Mouse (Mus musculus) MEL (cell line): Measurements from ENCODE around the gene Fgfr2.

ENCODE experiments used
- CHD2 ChIP-seq: IDR thresholded peaks from 2 replicates; pipeline ENCODE4 v1.6.1; 2011; ENCODE audit warnings: low read length, improper control_type of control experiment
- CTCF ChIP-seq, 3 experiments: IDR thresholded peaks in 2 of 3; conservative IDR thresholded peaks in 1 of 3; 2 replicates each; pipeline ENCODE4 v1.5.1; 2011 to 2012; ENCODE audit warnings: low read length in 3 of 3, low read depth in 2 of 3, mild to moderate bottlenecking in 2 of 3, improper control_type of control experiment in 1 of 3, inconsistent platforms in 1 of 3, mixed read lengths in 1 of 3, moderate library complexity in 1 of 3; ENCODE audit not compliant: control insufficient read depth in 1 of 3, insufficient read depth in 1 of 3, poor library complexity in 1 of 3, severe bottlenecking in 1 of 3
- EP300 ChIP-seq, 2 experiments: IDR thresholded peaks; 2 replicates each; pipeline ENCODE4 v1.6.1; 2011; ENCODE audit warnings: improper control_type of control experiment in 2 of 2, low read length in 2 of 2, low read depth in 1 of 2, mild to moderate bottlenecking in 1 of 2
- GATA1 ChIP-seq: IDR thresholded peaks from 2 replicates; pipeline ENCODE4 v1.6.1; 2011; ENCODE audit warnings: low read depth, low read length, improper control_type of control experiment
- MAFK ChIP-seq: IDR thresholded peaks from 2 replicates; pipeline ENCODE4 v1.6.1; 2011; ENCODE audit warnings: low read depth, mild to moderate bottlenecking, low read length, improper control_type of control experiment, borderline replicate concordance
- MAZ ChIP-seq: IDR thresholded peaks from 2 replicates; pipeline ENCODE4 v1.6.1; 2012; ENCODE audit warnings: low read depth, mild to moderate bottlenecking, inconsistent platforms, low read length, improper control_type of control experiment
- MXI1 ChIP-seq: IDR thresholded peaks from 2 replicates; pipeline ENCODE4 v1.6.1; 2011; ENCODE audit warnings: mild to moderate bottlenecking, low read depth, low read length, improper control_type of control experiment
- POLR2A ChIP-seq, 2 experiments: IDR thresholded peaks; 2 replicates each; pipeline ENCODE4 v1.6.1; 2011 to 2012; ENCODE audit warnings: low read length in 2 of 2, mild to moderate bottlenecking in 2 of 2, control low read depth in 1 of 2, improper control_type of control experiment in 1 of 2, low read depth in 1 of 2, moderate library complexity in 1 of 2; ENCODE audit not compliant: control insufficient read depth in 1 of 2, insufficient read depth in 1 of 2, poor library complexity in 1 of 2
- POLR2AphosphoS2 ChIP-seq: IDR thresholded peaks from 2 replicates; pipeline ENCODE4 v1.6.1; 2011; ENCODE audit warnings: low read length, improper control_type of control experiment
- TAL1 ChIP-seq: IDR thresholded peaks from 2 replicates; pipeline ENCODE4 v1.6.1; 2012; ENCODE audit warnings: mild to moderate bottlenecking, inconsistent platforms, low read length, moderate library complexity, mixed read lengths
- UBTF ChIP-seq: IDR thresholded peaks from 2 replicates; pipeline ENCODE4 v1.6.1; 2012; ENCODE audit warnings: low read depth, mild to moderate bottlenecking, inconsistent platforms, low read length, improper control_type of control experiment, moderate library complexity, borderline replicate concordance; ENCODE audit not compliant: insufficient read depth

DNA sequence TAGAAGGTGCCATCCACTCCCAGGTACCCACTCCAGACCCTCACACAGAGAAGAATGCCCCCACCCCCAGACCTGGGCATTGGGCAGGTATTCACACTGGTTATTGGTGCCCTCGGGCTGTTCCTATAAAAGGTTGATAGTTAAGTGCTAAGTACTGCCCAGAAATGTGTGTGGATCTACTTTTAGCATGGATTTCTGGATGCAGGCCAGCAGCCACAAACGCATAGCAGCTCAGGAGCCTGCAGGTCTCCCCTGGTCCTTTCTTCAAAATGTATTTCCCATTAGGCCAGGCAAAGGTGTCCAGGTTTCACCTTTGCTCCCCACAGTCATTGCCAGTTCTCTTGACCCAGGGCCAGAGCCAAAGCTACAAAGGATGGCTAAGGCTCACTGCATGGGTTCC is 614.0 kb downstream of the Fgfr2 start:
- TF ChIP-seq MAFK (no peak), POLR2A (IDR thresholded peaks at IDR 0.05; ENCODE audit: control insufficient read depth in 1 of 2, insufficient read depth in 1 of 2, low read depth in 1 of 2, low read length in 2 of 2, poor library complexity in 1 of 2) (no peak), CTCF (IDR thresholded peaks at IDR 0.05 in 2 of 3, conservative IDR thresholded peaks at IDR 0.05 in 1 of 3; ENCODE audit: control insufficient read depth in 1 of 3, insufficient read depth in 1 of 3, low read depth in 2 of 3, low read length in 3 of 3, poor library complexity in 1 of 3, severe bottlenecking in 1 of 3) (no peak), TAL1 (no peak), GATA1 (no peak), MXI1 (no peak), POLR2AphosphoS2 (no peak), UBTF (no peak), CHD2 (no peak), MAZ (no peak), EP300 (IDR thresholded peaks at IDR 0.05; ENCODE audit: low read depth in 1 of 2, low read length in 2 of 2) (no peak)
